Mouse (Mus musculus) kidney, adult 2 months (tissue): ENCODE measurements around the gene Ociad2. TPM values are rescaled to one million over a fixed set of nuclear protein-coding genes. Genes with fewer than 3 reads are reported as not detected.
A peak's percentile ranks its signal among the peaks of the same experiment; 100 is the strongest.
"Not testable (repeated sequence)": the region's sequence is repeated elsewhere in the genome, so short reads cannot be mapped to it uniquely, and the experiment has no call there.

Source experiments
- DNase-seq: peaks from one replicate; pipeline ENCODE4 v3.0.0; 2021
- H3K27ac ChIP-seq: fragments of 200-500 bp; 2 replicates; pipeline ENCODE4 v1.5.1; 2012; ENCODE audit warnings: low read depth, low read length, control low read depth, inconsistent platforms; ENCODE audit not compliant: insufficient read depth
- H3K27me3 ChIP-seq: fragments of 200-500 bp; replicated peaks from 2 replicates; pipeline ENCODE4 v1.6.1; 2012; ENCODE audit warnings: mild to moderate bottlenecking, moderate library complexity, low read length, inconsistent platforms; ENCODE audit not compliant: control insufficient read depth, insufficient read depth
- H3K36me3 ChIP-seq: fragments of 200-500 bp; 2 replicates; pipeline ENCODE4 v1.6.1; 2012; ENCODE audit warnings: mild to moderate bottlenecking, moderate library complexity, low read length, inconsistent platforms; ENCODE audit not compliant: control insufficient read depth, insufficient read depth
- H3K4me1 ChIP-seq: fragments of 200-500 bp; 2 replicates; pipeline ENCODE4 v1.6.1; 2011; ENCODE audit warnings: low read length; ENCODE audit not compliant: control insufficient read depth, insufficient read depth
- H3K4me3 ChIP-seq: fragments of 200-500 bp; 2 replicates; pipeline ENCODE4 v1.5.1; 2011; ENCODE audit warnings: mild to moderate bottlenecking, low read depth, low read length, control low read depth; ENCODE audit not compliant: insufficient read depth
- CTCF ChIP-seq: fragments of 200-500 bp; conservative IDR thresholded peaks from 2 replicates; pipeline ENCODE4 v1.5.1; 2011; ENCODE audit warnings: low read depth, mild to moderate bottlenecking, control low read depth, low read length, moderate library complexity, mixed read lengths; ENCODE audit not compliant: insufficient read depth, insufficient read length
- POLR2A ChIP-seq: fragments of 200-500 bp; IDR thresholded peaks from one replicate; pipeline ENCODE4 v1.6.1; 2011; ENCODE audit warnings: low read depth, low read length, control low read depth
- WGBS: fragments of 180-500 bp; shearing (Covaris S2); methylation state at CpG from one replicate; pipeline ENCODE4 v1.1.7; 2018; 5-methylcytosine and 5-hydroxymethylcytosine counted together
- polyA plus RNA-seq: library from polyadenylated mRNA; depleted of rRNA; stranded (reverse); fragments of >200 nt; gene quantifications from 2 replicates; pipeline ENCODE4 v1.2.3, GENCODE M21; 2012

Ociad2 gene
- polyA plus RNA-seq, 1 experiment = 3.5 TPM

DNA sequence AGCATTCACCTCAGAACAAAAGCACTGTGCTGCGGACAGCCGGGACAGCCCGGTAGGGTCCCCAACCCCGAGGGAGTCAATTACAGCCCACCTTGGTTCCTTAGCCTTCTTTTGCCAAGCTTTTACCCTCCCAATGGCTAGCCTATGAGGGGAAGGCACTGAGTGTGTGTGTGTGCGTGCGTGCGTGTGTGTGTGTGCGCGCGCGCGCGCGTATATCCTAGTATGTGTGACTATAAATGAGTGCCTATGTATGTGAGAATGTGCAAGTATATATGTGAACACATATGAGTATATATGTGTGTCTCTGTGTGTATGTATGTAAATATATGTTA is 2.0 kb downstream of the Ociad2 start:
- no peak for TF ChIP-seq POLR2A
- TF ChIP-seq CTCF = no peak
- Histone ChIP-seq H3K4me3 (peak overlapping the region; percentile 57), H3K36me3 (no peaks in the 10 kb centered on the region), H3K27ac (no peak overlapping the region), H3K27me3 (no peaks in the 10 kb centered on the region), H3K4me1 (no peaks in the 10 kb centered on the region)
- no peak for DNase-seq
- WGBS = 65% methylated on average over 14 of the region's 14 CpGs

DNA sequence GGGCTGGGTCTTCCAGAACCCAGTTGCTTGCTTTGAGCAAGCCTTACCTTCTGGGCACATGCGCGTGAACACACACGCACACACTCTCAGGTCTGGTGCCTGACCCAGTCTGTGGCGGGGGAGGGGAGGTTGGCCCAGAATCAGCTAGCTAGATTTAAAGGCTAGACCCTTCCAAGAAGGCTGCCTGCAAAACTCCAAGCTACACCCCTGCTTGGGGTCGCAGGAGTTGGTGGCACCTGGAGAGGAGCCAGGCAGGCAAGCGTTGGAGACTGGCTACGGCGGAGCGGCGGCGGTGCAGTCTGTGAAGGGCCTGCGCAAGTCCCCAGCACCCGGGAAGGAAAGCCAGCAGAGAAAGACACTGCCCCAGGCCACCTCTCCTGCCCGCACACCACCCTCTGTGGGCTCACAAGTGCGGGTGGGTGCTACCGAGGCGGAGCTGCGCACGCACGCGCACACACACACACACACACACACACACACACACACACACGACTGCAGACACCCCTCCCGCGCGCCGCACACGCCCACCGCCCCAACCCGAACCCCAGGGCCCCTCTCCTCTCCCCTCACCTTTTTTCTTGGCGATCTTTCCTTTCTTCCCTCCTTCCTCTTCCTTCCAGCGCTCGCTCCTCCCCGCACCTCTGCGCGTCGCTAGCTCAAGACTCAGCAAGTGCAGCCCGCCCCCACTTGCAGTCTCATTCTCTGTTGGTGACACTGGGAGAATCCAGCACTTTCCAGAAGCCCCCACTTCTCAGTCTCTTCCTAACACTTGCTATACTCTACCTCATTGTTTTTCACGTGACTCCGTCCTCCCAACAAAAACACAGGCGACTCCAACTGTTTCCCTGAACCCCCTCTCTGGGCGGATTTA is 2.6 kb downstream of the Ociad2 start:
- WGBS = 5% methylated on average over 41 of the region's 41 CpGs
- Histone ChIP-seq H3K27me3 (no peaks in the 10 kb centered on the region), H3K27ac (no peak overlapping the region), H3K4me1 (no peaks in the 10 kb centered on the region), H3K36me3 (no peaks in the 10 kb centered on the region), H3K4me3 (peak overlapping the region; percentile 57)
- DNase-seq = peak; percentile 12
- TF ChIP-seq POLR2A (no peak), CTCF (no peak)

- Histone ChIP-seq H3K4me1 (no peaks in the 10 kb centered on the region), H3K27me3 (no peaks in the 10 kb centered on the region), H3K4me3 (no peak overlapping the region), H3K27ac (no peak overlapping the region), H3K36me3 (no peaks in the 10 kb centered on the region)
- no peak for DNase-seq
- no peak for TF ChIP-seq POLR2A
- TF ChIP-seq CTCF = no peak
- WGBS = 48% methylated on average over 5 of the region's 5 CpGs
Measured at GRCm38 (mm10) chr5:73336448-73336847, 4.4 kb downstream of the Ociad2 start.

- no peak overlapping the region for H3K27ac ChIP-seq
- no peaks in the 10 kb centered on the region for H3K4me1 ChIP-seq
- TF ChIP-seq POLR2A (no peak), CTCF (no peak)
- DNase-seq = no peak
- no peak overlapping the region for H3K4me3 ChIP-seq
- WGBS = 55% methylated on average over 4 of the region's 4 CpGs
- no peaks in the 10 kb centered on the region for H3K27me3 ChIP-seq
- H3K36me3 ChIP-seq = no peaks in the 10 kb centered on the region
Measured at GRCm38 (mm10) chr5:73331002-73331401, 9.8 kb downstream of the Ociad2 start.

GRCm38 (mm10) chr5:73324526-73325170 is 16.2 kb downstream of the Ociad2 start:
- no peak overlapping the region for H3K4me3 ChIP-seq
- 68% methylated on average over 8 of the region's 8 CpGs for WGBS
- TF ChIP-seq POLR2A = no peak
- TF ChIP-seq CTCF = no peak
- no peaks in the 10 kb centered on the region for H3K27me3 ChIP-seq
- no peak overlapping the region for H3K27ac ChIP-seq
- H3K4me1 ChIP-seq = no peaks in the 10 kb centered on the region
- peak; percentile 7 for DNase-seq
- no peaks in the 10 kb centered on the region for H3K36me3 ChIP-seq

DNA sequence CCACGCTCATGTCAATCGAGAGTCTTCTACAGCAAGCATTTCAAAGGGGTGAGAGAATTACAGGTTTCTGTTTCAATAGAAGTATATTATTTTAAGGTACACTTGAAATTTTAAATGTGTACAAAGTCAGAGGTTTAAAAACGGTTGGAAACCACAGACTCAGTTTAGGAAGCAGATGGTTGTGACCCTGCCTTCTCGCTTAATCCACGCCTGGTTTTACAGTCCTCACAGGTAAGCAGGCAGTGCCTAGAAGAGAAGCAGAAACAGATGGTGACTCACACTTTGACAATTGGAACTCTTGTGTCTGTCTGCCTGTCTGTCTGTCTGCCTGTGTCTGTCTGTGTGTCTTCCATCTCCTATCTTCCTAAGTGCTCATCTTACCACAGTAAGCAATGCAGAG is 17.2 kb downstream of the Ociad2 start:
- no peak overlapping the region for H3K4me3 ChIP-seq
- WGBS = 82% methylated on average over 5 of the region's 5 CpGs
- no peaks in the 10 kb centered on the region for H3K4me1 ChIP-seq
- TF ChIP-seq CTCF (no peak), POLR2A (no peak)
- H3K27me3 ChIP-seq = no peaks in the 10 kb centered on the region; the same call in 1 of the 2 replicates
- H3K36me3 ChIP-seq = no peaks in the 10 kb centered on the region
- DNase-seq = no peak
- H3K27ac ChIP-seq = no peak overlapping the region

DNA sequence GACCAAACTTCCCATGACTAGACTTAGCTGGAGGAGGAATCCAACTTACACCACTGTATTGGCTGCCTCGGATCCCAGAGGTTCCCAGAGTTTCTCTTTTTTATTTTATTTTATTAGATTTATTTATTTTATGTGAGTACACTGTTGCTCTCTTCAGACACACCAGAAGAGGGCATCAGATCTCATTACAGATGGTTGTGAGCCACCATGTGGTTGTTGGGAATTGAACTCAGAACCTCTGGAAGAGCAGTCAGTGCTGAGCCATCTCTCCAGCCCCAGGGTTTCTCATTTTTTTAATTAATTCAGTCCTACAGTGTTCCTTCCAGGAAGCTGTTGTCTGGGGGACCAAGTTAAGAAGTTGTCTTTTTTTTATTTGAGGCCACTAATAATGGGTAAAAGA is 18.1 kb downstream of the Ociad2 start:
- H3K27ac ChIP-seq, H3K36me3 ChIP-seq, H3K4me1 ChIP-seq, DNase-seq, H3K27me3 ChIP-seq, H3K4me3 ChIP-seq: not testable (repeated sequence)
- 90% methylated on average over 1 of the region's 1 CpGs for WGBS
